Mouse (Mus musculus) left cerebral cortex, postnatal 14 days (tissue): ENCODE results near the gene Lcp1. TPM values are rescaled to one million over a fixed set of nuclear protein-coding genes. Genes with fewer than 3 reads are reported as not detected.
A peak's percentile ranks its signal among the peaks of the same experiment; 100 is the strongest.

Experiments used
- DNase-seq, 2 experiments: peaks; one replicate each; pipeline ENCODE4 v3.0.0; 2021 to 2022; ENCODE audit warnings: low spot score in 2 of 2, mixed read lengths in 1 of 2
- intact Hi-C: fragments of 180-260 bp; cut with DNase I; formaldehyde crosslinking; loops from one replicate; pipeline ENCODE4 v1.15.1; 2025
- total RNA-seq, 2 experiments: library from RNA; stranded (reverse); gene quantifications; 2 replicates each; pipeline ENCODE4 v1.2.3; 2021

Lcp1 gene
- total RNA-seq, 2 experiments from 2014 or later: 8.5 to 8.7 TPM

DNA sequence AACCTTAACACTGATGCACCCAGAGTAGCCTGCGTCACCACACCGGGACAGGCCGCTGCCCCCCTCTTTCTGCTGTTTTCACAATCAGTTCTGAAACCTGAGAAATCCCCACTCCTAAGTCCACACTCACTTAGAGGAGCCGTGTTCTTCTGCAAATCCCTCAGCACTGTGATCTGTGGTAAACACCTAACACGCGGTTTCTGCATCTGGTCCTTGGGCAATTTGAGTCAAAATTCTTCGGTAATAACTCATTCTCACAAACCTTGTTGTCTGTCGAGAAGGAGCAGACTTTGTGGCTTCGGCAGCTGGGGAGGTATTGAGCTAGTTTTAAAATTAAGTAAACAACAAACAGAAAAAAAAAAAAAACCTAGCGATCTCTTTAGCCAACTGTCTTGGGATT is 62.0 kb downstream of the Lcp1 start:
- intact Hi-C loops: no loop called here
- DNase-seq: no peak

DNA sequence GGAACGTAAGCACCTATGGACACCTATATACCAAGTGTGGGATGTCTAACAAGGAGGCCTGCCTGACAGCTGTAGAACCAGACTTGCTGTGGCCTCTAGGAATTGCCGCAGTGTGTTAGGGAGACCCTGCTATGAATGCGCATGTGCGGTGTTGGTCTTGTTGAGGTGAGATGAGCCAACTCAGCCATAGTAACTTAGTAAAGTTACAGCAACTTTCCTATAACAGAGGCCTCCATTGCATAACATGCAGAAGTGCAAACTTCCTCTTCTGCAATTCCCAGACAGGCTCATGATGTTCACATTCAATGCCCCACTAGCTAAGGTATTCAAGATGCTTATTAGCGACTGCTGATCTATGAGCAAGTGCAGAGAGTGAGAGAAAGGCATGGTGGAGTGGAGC is 64.6 kb downstream of the Lcp1 start:
- intact Hi-C loops: loop anchor here (5.0 kb wide), 2 partner anchors 133 to 527 kb away; no protein-coding TSS in a partner anchor
- DNase-seq: no peak

GRCm38 (mm10) chr14:75197027-75197426 is 66.1 kb downstream of the Lcp1 start:
- DNase-seq: peak; percentile 57 to 84
- intact Hi-C loops: loop anchor here (5.0 kb wide), 2 partner anchors 135 to 525 kb away; no protein-coding TSS in a partner anchor

DNA sequence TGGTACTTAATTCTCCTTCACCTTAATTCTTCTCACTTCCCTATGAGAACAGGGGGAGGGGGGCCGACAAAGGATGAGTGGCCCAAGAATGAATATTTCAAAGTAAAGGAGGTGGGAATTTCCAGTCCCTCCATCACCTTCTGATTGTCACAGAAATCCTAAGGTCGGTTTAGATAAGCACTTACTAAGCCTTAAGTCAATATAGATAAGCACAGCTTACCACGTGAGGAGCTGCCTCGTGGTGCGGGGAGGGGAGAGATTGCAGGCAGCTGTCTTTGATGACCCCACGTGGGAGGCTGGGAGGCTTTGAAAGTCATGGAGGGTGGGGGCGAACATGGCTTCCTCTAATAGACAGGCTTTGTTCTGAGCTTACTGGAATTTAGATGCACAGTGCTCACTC is 66.8 kb downstream of the Lcp1 start:
- no peak for DNase-seq
- intact Hi-C loops: loop anchor here (5.0 kb wide), 2 partner anchors 135 to 525 kb away; no protein-coding TSS in a partner anchor

DNA sequence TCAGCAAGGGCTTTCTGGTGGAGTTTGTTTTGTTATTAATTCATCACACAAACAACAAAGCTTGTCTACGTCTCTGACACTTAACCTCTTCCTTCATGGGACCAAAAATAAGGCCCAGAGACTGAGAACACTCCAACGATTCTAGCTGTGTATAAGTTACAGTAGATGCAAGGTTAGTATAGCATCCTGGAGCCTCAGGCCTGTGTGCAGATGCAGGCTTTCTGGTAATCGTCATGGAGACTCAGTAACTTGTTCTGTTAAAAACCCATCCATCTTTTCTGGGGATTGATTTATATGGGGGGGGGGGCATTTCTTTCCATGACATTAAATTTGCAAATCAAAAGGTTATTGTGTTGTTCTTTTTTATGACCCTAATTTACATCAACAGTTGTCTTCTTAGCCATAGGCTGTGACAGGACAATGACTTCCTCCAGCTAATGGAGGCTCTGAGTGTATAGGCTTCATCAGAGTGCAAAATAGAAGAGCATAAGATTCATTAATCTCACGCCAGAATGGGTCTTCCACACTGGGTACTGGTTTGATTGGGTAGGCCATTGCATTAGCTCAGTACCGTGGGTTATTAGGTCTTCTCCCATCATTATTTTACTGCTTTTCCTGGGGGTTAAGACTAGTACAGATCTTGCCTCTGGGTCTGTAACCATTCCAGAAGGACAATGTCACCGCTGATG is 74.6 kb downstream of the Lcp1 start:
- no peak for DNase-seq
- intact Hi-C loops: no loop called here

DNA sequence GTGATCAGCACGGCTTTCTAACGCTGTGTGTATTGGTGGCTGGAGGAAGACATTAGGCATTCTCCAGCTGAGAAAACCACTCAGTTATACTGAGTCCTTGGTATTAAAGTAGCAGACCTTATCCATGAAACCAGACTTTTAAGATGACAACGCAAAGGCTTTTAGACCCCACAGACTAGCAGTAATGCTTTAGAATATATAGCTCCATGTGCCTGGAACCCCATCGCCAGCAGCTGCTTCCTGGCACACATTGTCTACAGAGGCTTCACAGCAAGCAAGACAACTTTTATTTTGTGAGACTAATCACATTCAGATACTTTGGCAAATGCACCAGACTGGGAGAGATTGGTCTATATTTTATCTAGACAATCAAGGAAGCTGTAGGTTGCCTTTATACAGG is 75.4 kb downstream of the Lcp1 start:
- no peak for DNase-seq
- intact Hi-C loops: no loop called here

DNA sequence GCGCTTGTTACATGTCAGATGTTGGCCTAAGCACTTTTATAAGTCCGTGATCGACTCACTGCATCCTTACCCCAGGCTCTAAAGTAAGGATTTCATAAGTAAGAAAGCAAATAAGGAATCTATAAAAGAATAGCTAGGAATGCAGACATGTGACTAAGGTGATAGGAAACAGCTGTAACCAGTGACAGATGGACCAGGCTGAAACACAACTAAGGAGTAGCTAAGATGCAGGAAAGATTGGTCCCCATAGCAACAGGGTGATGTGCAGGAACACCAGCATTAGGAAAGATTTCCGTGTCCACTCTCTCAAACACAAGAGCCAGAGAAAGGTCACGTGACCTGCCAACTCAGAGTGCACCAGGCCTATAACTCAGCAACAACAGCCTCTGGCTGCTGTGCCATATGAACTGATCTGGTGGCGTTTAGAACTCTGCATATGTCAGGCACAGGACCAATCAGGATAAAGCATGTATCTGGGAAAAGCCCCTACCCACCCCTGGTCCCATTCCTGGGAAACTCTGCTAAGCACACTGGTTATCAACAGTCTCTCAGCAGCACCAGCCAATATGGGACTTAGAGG is 77.8 kb downstream of the Lcp1 start:
- intact Hi-C loops: no loop called here
- no peak for DNase-seq

GRCm38 (mm10) chr14:75213752-75214151 is 82.9 kb downstream of the Lcp1 start:
- intact Hi-C loops: no loop called here
- no peak for DNase-seq

GRCm38 (mm10) chr14:75218843-75219242 is 87.9 kb downstream of the Lcp1 start:
- DNase-seq: no peak
- intact Hi-C loops: no loop called here

- intact Hi-C loops: no loop called here
- no peak for DNase-seq
Measured at GRCm38 (mm10) chr14:75219250-75219913, 88.5 kb downstream of the Lcp1 start.

GRCm38 (mm10) chr14:75222386-75222785 is 91.5 kb downstream of the Lcp1 start:
- intact Hi-C loops: no loop called here

DNA sequence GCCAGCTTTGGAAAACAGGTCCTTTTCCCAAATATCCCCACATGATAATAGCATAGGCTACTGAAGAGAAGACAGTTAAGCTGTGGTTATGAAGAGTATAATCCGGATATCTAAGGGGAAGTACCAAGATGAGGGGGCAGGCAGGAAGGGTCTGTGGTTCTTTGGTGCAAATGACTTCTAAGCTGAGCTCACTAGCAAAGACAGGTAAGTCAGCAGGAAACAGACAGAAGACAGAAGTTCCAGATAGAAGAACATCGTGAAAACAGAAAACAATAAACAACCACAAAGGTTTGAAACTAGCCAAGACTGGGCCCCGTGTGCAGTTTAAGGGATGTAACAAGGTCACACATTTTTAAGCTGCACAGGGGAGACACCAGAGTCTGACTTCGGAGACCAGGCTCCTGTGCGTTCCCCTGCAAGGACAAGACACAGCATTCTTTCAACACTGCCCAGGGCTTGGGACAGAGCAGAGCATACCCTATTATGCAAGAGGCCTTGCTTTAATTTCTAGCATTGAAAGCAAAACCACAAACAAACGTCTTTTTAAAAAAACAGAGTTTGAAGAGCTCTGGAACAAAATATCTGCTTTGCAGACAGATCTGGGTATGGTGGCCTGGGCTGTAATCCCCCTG is 96.7 kb downstream of the Lcp1 start:
- no peak for DNase-seq
- intact Hi-C loops: no loop called here

More at GRCm38 (mm10) chr14:75222386-75222785, 91.5 kb downstream of the Lcp1 start:
- DNase-seq: no peak

DNA sequence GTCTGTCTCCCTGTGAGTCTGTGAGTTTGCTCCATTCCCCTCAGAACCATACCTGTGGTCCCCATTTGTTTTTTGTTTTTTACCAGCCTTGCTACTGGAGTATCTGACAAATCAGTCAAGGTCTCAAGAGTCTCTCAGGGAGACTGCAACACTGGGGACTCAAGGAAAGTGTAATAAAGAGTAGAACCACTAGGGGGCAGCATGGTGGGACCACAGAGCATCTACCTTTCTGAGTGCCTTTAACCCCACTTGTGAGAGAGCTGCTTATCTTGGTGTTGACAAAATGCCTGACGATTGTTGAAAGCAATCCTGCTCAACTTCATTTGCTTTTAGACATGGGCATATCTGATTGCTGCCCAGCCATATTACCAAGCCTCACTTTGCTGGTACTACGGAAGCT is 98.9 kb downstream of the Lcp1 start:
- intact Hi-C loops: no loop called here
- DNase-seq: peak; percentile 25 to 59

- no peak for DNase-seq
- intact Hi-C loops: no loop called here
Measured at GRCm38 (mm10) chr14:75233070-75233469, 102.2 kb downstream of the Lcp1 start.

GRCm38 (mm10) chr14:75235552-75235951 is 104.7 kb downstream of the Lcp1 start:
- intact Hi-C loops: loop anchor here (5.0 kb wide), 1 partner anchor 47 kb away; the partner anchor contains the start of gene Zc3h13
- DNase-seq: no peak

DNA sequence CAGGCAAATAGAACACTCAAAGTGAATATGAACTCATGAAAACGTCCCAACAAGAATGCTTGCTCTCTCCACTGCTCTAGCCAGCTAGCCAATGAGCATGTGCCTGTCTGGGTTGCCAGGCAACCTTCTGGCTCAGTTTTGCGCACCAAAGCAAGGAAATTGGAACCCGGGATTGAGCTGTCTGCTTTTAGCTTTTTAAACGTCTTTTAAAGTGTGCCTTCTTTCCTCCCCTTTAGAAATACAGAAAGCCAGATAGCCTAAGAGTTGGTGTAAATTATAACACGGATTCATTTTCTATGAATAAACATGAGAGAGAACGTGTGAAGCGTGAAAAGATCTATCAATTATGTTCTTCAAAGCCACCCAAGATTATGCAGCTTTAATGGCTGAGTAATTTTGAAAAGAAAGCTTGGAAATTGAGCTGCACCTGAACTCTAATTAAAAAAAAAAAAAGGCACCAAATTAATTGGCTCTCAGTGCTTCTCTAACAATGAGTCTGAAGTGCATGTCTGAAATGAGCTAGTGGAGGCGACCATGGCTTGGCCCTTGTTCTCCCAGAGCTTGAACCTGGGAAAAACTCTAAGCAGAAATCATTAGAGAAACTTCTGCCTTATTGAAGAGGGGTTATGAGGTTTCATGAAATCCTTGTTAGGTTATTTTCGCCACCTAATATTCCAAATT is 105.2 kb downstream of the Lcp1 start:
- peak; percentile 65 for DNase-seq
- intact Hi-C loops: loop anchor here (5.0 kb wide), 1 partner anchor 46 kb away; the partner anchor contains the start of gene Zc3h13

GRCm38 (mm10) chr14:75236636-75237003 is 105.7 kb downstream of the Lcp1 start:
- DNase-seq: no peak
- intact Hi-C loops: loop anchor here (5.0 kb wide), 1 partner anchor 46 kb away; the partner anchor contains the start of gene Zc3h13

DNA sequence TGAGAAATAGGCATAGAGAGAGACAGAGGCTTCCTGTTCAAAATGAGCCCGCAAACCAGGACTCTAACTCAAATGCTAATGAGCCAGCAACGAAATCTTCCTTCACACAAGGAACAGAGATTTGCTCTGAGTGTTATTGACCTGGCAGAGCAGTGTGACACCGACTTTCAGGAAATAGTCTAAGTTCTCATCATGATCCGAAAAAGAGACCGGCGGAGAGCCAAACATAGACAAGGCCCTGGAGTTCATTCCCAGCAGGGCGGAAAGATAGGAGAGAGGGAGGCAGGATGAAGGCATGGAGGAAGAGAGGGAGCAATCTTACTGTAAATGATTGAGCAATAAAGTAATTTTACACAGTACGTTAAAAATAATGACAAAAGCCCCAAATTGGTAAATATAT is 106.2 kb downstream of the Lcp1 start:
- intact Hi-C loops: loop anchor here (5.0 kb wide), 1 partner anchor 45 kb away; the partner anchor contains the start of gene Zc3h13

GRCm38 (mm10) chr14:75238054-75238692 is 107.3 kb downstream of the Lcp1 start:
- no peak for DNase-seq
- intact Hi-C loops: loop anchor here (5.0 kb wide), 1 partner anchor 44 kb away; the partner anchor contains the start of gene Zc3h13

More for the DNA sequence above, 106.2 kb downstream of the Lcp1 start:
- DNase-seq: no peak
